Mouse (Mus musculus): ENCODE data around the gene Dnttip1.

Dnttip1 gene

GRCm38 (mm10) chr2:164815348-164815747 is 69.6 kb downstream of the Dnttip1 start:
- DNase-seq, result no peak

DNA sequence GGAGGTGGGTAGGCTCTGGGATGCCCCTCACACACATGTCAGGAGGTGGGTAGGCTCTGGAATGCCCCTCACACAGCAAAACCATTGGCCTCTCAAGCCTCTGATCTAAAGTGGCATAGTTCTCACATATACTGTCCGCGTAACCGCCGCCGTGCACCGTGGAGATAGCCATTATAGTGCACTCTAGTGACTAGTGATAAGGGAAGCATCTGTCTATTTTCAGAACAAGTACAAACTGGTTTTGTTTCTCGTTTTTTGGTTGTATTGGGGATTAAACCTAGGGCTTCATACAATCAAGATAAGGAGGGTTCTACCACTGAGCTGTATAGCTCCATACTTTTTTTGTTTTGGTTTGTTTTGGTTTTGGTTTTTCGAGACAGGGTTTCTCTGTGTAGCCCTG is 70.0 kb downstream of the Dnttip1 start:
- DNase-seq, result no peak

DNA sequence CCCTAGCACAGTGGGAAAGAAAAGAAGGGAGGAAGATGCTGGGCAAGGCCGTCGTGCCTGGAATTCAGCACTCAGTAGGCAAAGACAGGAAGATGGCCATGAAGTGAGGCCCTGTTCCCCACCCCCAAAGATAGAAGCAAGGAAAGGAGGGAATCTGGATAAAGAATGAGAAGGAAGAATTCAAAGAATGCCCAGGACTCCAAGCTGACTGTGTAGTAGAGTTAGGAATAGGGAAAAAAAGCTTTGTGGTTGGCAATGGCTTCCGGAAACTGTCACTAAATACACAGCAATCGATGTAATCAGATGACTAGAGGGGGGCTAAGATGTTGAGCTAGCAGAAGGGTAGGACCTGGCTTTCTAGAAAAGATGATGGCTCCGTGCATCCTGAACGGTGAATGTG is 71.4 kb downstream of the Dnttip1 start:
- no peak for DNase-seq

DNA sequence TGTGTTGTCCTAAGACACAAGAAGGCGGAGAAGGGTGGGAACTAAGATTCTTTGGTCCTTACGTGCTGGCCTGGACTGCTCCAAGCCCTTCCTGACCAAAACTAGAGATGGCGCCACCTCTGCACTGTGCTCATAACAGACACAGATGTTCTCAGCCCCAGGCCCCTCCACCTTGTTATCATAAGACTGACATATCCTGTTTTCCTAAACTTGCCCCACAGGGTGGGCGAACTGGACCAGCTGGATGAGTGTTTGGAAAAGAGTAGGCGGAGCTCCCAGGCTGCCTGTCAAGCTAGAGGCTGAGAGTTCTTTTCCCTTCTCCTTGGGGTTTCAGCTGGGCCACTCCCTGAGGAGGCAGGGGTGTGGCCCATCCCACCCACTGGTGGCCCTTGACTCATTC is 71.9 kb downstream of the Dnttip1 start:
- DNase-seq, result no peak

Measured in cerebellum, postnatal 10 days (tissue).